Mouse (Mus musculus) liver, postnatal 0 days (tissue): ENCODE results near the gene Slc4a1. TPM values are rescaled to one million over a fixed set of nuclear protein-coding genes. Genes with fewer than 3 reads are reported as not detected.
A peak's percentile ranks its signal among the peaks of the same experiment; 100 is the strongest.

ENCODE experiments used
- ATAC-seq: fragments of 200-750 bp; cut with Nextera tagmentation; 2 replicates; pipeline ENCODE4 v1.8.0; 2017; ENCODE audit warnings: mild to moderate bottlenecking, moderate library complexity
- DNase-seq: peaks from one replicate; pipeline ENCODE4 v3.0.0-alpha.2; 2016
- H3K27ac ChIP-seq: fragments of 300-500 bp; sonication (generic); 2 replicates; pipeline ENCODE4 v1.5.1; 2014; ENCODE audit warnings: antibody characterized with exemption, moderate library complexity, mild to moderate bottlenecking, low read depth
- H3K27me3 ChIP-seq: fragments of 300-500 bp; sonication (generic); 2 replicates; pipeline ENCODE4 v1.6.1; 2014; ENCODE audit warnings: low read length, control low read depth, mixed read lengths; ENCODE audit not compliant: insufficient read depth
- H3K36me3 ChIP-seq: fragments of 300-500 bp; sonication (generic); replicated peaks from 2 replicates; pipeline ENCODE4 v1.6.1; 2014; ENCODE audit warnings: mild to moderate bottlenecking, control low read depth, low read length, moderate library complexity, mixed read lengths; ENCODE audit not compliant: insufficient read depth
- H3K4me1 ChIP-seq: fragments of 300-500 bp; sonication (generic); 2 replicates; pipeline ENCODE4 v1.6.1; 2014; ENCODE audit warnings: antibody characterized with exemption, mild to moderate bottlenecking, control low read depth; ENCODE audit not compliant: insufficient read depth
- H3K4me2 ChIP-seq: fragments of 300-500 bp; sonication (generic); 2 replicates; pipeline ENCODE4 v1.6.1; 2014; ENCODE audit warnings: low read depth, mild to moderate bottlenecking, low read length, moderate library complexity, mixed read lengths
- H3K4me3 ChIP-seq: fragments of 300-500 bp; sonication (generic); 2 replicates; pipeline ENCODE4 v1.5.1; 2014; ENCODE audit warnings: low read depth, low read length
- H3K9ac ChIP-seq: fragments of 300-500 bp; sonication (generic); replicated peaks from 2 replicates; pipeline ENCODE4 v1.6.1; 2014; ENCODE audit warnings: mild to moderate bottlenecking, moderate library complexity
- H3K9me3 ChIP-seq: fragments of 300-500 bp; sonication (generic); 2 replicates; pipeline ENCODE4 v1.6.1; 2016; ENCODE audit warnings: mild to moderate bottlenecking, control low read depth, low read length, mixed read lengths
- CTCF ChIP-seq: sonication (generic); IDR thresholded peaks from 2 replicates; pipeline ENCODE4 v1.5.1; 2016; ENCODE audit warnings: antibody characterized with exemption, low read depth
- EP300 ChIP-seq: IDR thresholded peaks from 2 replicates; pipeline ENCODE4 v1.6.1; 2016; ENCODE audit warnings: antibody characterized with exemption, low read depth, mild to moderate bottlenecking
- WGBS: fragments of 180-500 bp; shearing (Covaris S2); extraction: QIAGEN DNeasy Blood & Tissue Kit; methylation state at CpG from one replicate; pipeline ENCODE4 v1.1.7; 2014; ENCODE audit not compliant: insufficient replicate concordance; 5-methylcytosine and 5-hydroxymethylcytosine counted together
- polyA plus RNA-seq: library from polyadenylated mRNA; unstranded; fragments of >200 nt; fragmentation: Nextera tagmentation; extraction: Ambion mirVana; gene quantifications from 2 replicates; pipeline ENCODE4 v1.2.1, GENCODE M21; 2015

Slc4a1 gene
- polyA plus RNA-seq, 1 experiment from 2014 or later: 329 TPM

- no peak overlapping the region for H3K27ac ChIP-seq
- H3K36me3 ChIP-seq: no peaks in the 10 kb centered on the region
- H3K4me3 ChIP-seq: no peak overlapping the region
- 73% methylated on average over 5 of the region's 5 CpGs for WGBS
- TF ChIP-seq CTCF: no peak
- no peak for TF ChIP-seq EP300
- no peak for ATAC-seq
- H3K27me3 ChIP-seq: no peaks in the 10 kb centered on the region
- peaks cover 37% of the 10 kb centered on the region for H3K4me1 ChIP-seq
- peak; percentile 11 for DNase-seq
- H3K9ac ChIP-seq: no peak overlapping the region
- H3K4me2 ChIP-seq: no peak overlapping the region
- H3K9me3 ChIP-seq: peaks cover 6% of the 10 kb centered on the region
These were observed 14.1 kb upstream of the Slc4a1 start for GRCm38 (mm10) chr11:102380091-102380490.

- H3K27me3 ChIP-seq: peaks cover 3% of the 10 kb centered on the region; the same call in 1 of the 2 replicates
- H3K4me1 ChIP-seq: peaks cover 32% of the 10 kb centered on the region
- 60% methylated on average over 12 of the region's 12 CpGs for WGBS
- peak; percentile 71 for TF ChIP-seq CTCF
- TF ChIP-seq EP300: no peak
- H3K4me2 ChIP-seq: peak overlapping the region; percentile 69; the same call in 1 of the 2 replicates
- ATAC-seq: no peak
- H3K4me3 ChIP-seq: no peak overlapping the region
- no peak overlapping the region for H3K9ac ChIP-seq
- no peaks in the 10 kb centered on the region for H3K36me3 ChIP-seq
- peaks cover 6% of the 10 kb centered on the region for H3K9me3 ChIP-seq
- peak overlapping the region; percentile 99; the same call in 1 of the 2 replicates for H3K27ac ChIP-seq
- peak; percentile 56 for DNase-seq
These were observed 11.2 kb upstream of the Slc4a1 start for GRCm38 (mm10) chr11:102377186-102377585.

- Histone ChIP-seq H3K4me1 (peaks cover 34% of the 10 kb centered on the region), H3K4me3 (peak overlapping the region; percentile 37), H3K9ac (peak overlapping the region; percentile 85), H3K9me3 (peaks cover 6% of the 10 kb centered on the region), H3K36me3 (no peaks in the 10 kb centered on the region), H3K27me3 (peaks cover 3% of the 10 kb centered on the region; the same call in 1 of the 2 replicates), H3K27ac (peak overlapping the region; percentile 99), H3K4me2 (peak overlapping the region; percentile 69)
- WGBS: 24% methylated on average over 8 of the region's 8 CpGs
- no peak for TF ChIP-seq CTCF
- no peak for TF ChIP-seq EP300
- ATAC-seq (peak; percentile 7; the same call in 1 of the 2 replicates), DNase-seq (peak; percentile 42)
These were observed 10.3 kb upstream of the Slc4a1 start for GRCm38 (mm10) chr11:102376196-102376835.

- TF ChIP-seq EP300 (peak; percentile 98), CTCF (no peak)
- DNase-seq: peak; percentile 84
- peak overlapping the region; percentile 85 for H3K9ac ChIP-seq
- H3K4me3 ChIP-seq: peak overlapping the region; percentile 37
- peak overlapping the region; percentile 69 for H3K4me2 ChIP-seq
- 7% methylated on average over 23 of the region's 23 CpGs for WGBS
- H3K27me3 ChIP-seq: peaks cover 3% of the 10 kb centered on the region; the same call in 1 of the 2 replicates
- ATAC-seq: peak; percentile 89
- H3K27ac ChIP-seq: peak overlapping the region; percentile 99
- H3K36me3 ChIP-seq: no peaks in the 10 kb centered on the region
- H3K4me1 ChIP-seq: peaks cover 26% of the 10 kb centered on the region
- H3K9me3 ChIP-seq: peaks cover 6% of the 10 kb centered on the region
These were observed 9.5 kb upstream of the Slc4a1 start for GRCm38 (mm10) chr11:102375196-102376173.

GRCm38 (mm10) chr11:102374108-102374725, 8.2 kb upstream of the Slc4a1 start:
- Histone ChIP-seq H3K9ac (peak overlapping the region; percentile 64), H3K27ac (peak overlapping the region; percentile 99), H3K9me3 (peaks cover 6% of the 10 kb centered on the region), H3K4me3 (no peak overlapping the region), H3K4me2 (peak overlapping the region; percentile 57), H3K4me1 (peaks cover 30% of the 10 kb centered on the region), H3K36me3 (no peaks in the 10 kb centered on the region), H3K27me3 (peaks cover 6% of the 10 kb centered on the region)
- 69% methylated on average over 7 of the region's 7 CpGs for WGBS
- peak; percentile 49 for DNase-seq
- TF ChIP-seq CTCF: no peak
- TF ChIP-seq EP300: no peak
- ATAC-seq: no peak

GRCm38 (mm10) chr11:102373646-102374045, 7.6 kb upstream of the Slc4a1 start:
- H3K4me1 ChIP-seq: peaks cover 30% of the 10 kb centered on the region

More at GRCm38 (mm10) chr11:102373646-102374045, 7.6 kb upstream of the Slc4a1 start:
- H3K4me2 ChIP-seq: peak overlapping the region; percentile 57
- TF ChIP-seq EP300 (no peak), CTCF (no peak)
- H3K27me3 ChIP-seq: peaks cover 6% of the 10 kb centered on the region
- H3K36me3 ChIP-seq: no peaks in the 10 kb centered on the region
- peak overlapping the region; percentile 21; the same call in 1 of the 2 replicates for H3K4me3 ChIP-seq
- H3K9me3 ChIP-seq: peaks cover under 1% of the 10 kb centered on the region; the same call in 1 of the 2 replicates
- H3K27ac ChIP-seq: peak overlapping the region; percentile 99
- WGBS: 33% methylated on average over 2 of the region's 2 CpGs
- peak overlapping the region; percentile 64 for H3K9ac ChIP-seq
- ATAC-seq: no peak
- peak; percentile 16 for DNase-seq
